Mouse (Mus musculus): ENCODE measurements around the gene Ylpm1.

The Ylpm1 gene

GRCm38 (mm10) chr12:85012185-85012584, 16.1 kb downstream of the Ylpm1 start:
- WGBS, result 94% methylated on average over 2 of the region's 2 CpGs

- WGBS, result 97% methylated on average over 1 of the region's 1 CpGs
These were observed 25.9 kb downstream of the Ylpm1 start for GRCm38 (mm10) chr12:85022071-85022470.

- 94% methylated on average over 2 of the region's 2 CpGs for WGBS
These were observed 36.6 kb downstream of the Ylpm1 start for GRCm38 (mm10) chr12:85032710-85033109.

- 87% methylated on average over 6 of the region's 6 CpGs for whole genome bisulfite sequencing
These were observed 55.1 kb downstream of the Ylpm1 start for GRCm38 (mm10) chr12:85051218-85051617.

GRCm38 (mm10) chr12:85077100-85077499, 81.0 kb downstream of the Ylpm1 start:
- WGBS, result 49% methylated on average over 3 of the region's 3 CpGs

- 67% methylated on average over 2 of the region's 2 CpGs for WGBS
These were observed 88.1 kb downstream of the Ylpm1 start for GRCm38 (mm10) chr12:85084257-85084656.

GRCm38 (mm10) chr12:85084941-85085340, 88.8 kb downstream of the Ylpm1 start:
- 67% methylated on average over 4 of the region's 4 CpGs for WGBS

- 96% methylated on average over 12 of the region's 12 CpGs for WGBS
These were observed 91.7 kb downstream of the Ylpm1 start for GRCm38 (mm10) chr12:85087845-85088244.

GRCm38 (mm10) chr12:85091190-85091589, 95.1 kb downstream of the Ylpm1 start:
- 89% methylated on average over 3 of the region's 3 CpGs for WGBS

- 12% methylated on average over 3 of the region's 3 CpGs for WGBS
These were observed 96.1 kb downstream of the Ylpm1 start for GRCm38 (mm10) chr12:85092214-85092613.

- 16% methylated on average over 14 of the region's 14 CpGs for WGBS
These were observed 97.9 kb downstream of the Ylpm1 start for GRCm38 (mm10) chr12:85094010-85094409.

- WGBS, result 78% methylated on average over 10 of the region's 10 CpGs
These were observed 98.6 kb downstream of the Ylpm1 start for GRCm38 (mm10) chr12:85094706-85095105.

GRCm38 (mm10) chr12:85095146-85095545, 99.0 kb downstream of the Ylpm1 start:
- WGBS, result 78% methylated on average over 11 of the region's 11 CpGs

- WGBS, result 73% methylated on average over 7 of the region's 7 CpGs
These were observed 99.7 kb downstream of the Ylpm1 start for GRCm38 (mm10) chr12:85095859-85096258.

- 65% methylated on average over 14 of the region's 14 CpGs for WGBS
These were observed 104.9 kb downstream of the Ylpm1 start for GRCm38 (mm10) chr12:85101001-85101400.

- 76% methylated on average over 5 of the region's 5 CpGs for WGBS
These were observed 105.5 kb downstream of the Ylpm1 start for GRCm38 (mm10) chr12:85101521-85102106.

GRCm38 (mm10) chr12:85103096-85103495, 107.0 kb downstream of the Ylpm1 start:
- 90% methylated on average over 8 of the region's 8 CpGs for WGBS

GRCm38 (mm10) chr12:85104789-85105188, 108.7 kb downstream of the Ylpm1 start:
- WGBS, result 87% methylated on average over 8 of the region's 8 CpGs

GRCm38 (mm10) chr12:85106292-85106691, 110.2 kb downstream of the Ylpm1 start:
- 29% methylated on average over 8 of the region's 8 CpGs for WGBS

- WGBS, result 55% methylated on average over 3 of the region's 3 CpGs
These were observed 112.5 kb downstream of the Ylpm1 start for GRCm38 (mm10) chr12:85108643-85109042.

- 55% methylated on average over 4 of the region's 4 CpGs for WGBS
These were observed 113.3 kb downstream of the Ylpm1 start for GRCm38 (mm10) chr12:85109426-85109825.

- 10% methylated on average over 18 of the region's 18 CpGs for WGBS
These were observed 114.0 kb downstream of the Ylpm1 start for GRCm38 (mm10) chr12:85110011-85110697.

Measured in cerebral cortex, adult 2 months (tissue).